Mouse (Mus musculus) embryonic facial prominence, embryonic 10.5 days (tissue): Measurements from ENCODE around the gene Arhgap24. TPM values are rescaled to one million over a fixed set of nuclear protein-coding genes. Genes with fewer than 3 reads are reported as not detected.

Experiments
- DNase-seq: peaks from one replicate; pipeline ENCODE4 v3.0.0-alpha.2; 2017; ENCODE audit warnings: low spot score
- H3K27ac ChIP-seq: fragments of 300-500 bp; sonication (generic); replicated peaks from 2 replicates; pipeline ENCODE4 v1.5.1; 2016; ENCODE audit warnings: mild to moderate bottlenecking
- H3K27me3 ChIP-seq: fragments of 300-500 bp; sonication (generic); replicated peaks from 2 replicates; pipeline ENCODE4 v1.6.1; 2016; ENCODE audit warnings: low read depth, mild to moderate bottlenecking; ENCODE audit not compliant: poor library complexity, severe bottlenecking
- H3K36me3 ChIP-seq: fragments of 300-500 bp; sonication (generic); replicated peaks from 2 replicates; pipeline ENCODE4 v1.6.1; 2016; ENCODE audit warnings: mild to moderate bottlenecking, moderate library complexity
- H3K4me1 ChIP-seq: fragments of 300-500 bp; sonication (generic); 2 replicates; pipeline ENCODE4 v1.6.1; 2016
- H3K4me3 ChIP-seq: fragments of 300-500 bp; sonication (generic); 2 replicates; pipeline ENCODE4 v1.5.1; 2016; ENCODE audit warnings: mild to moderate bottlenecking, moderate library complexity
- H3K9me3 ChIP-seq: fragments of 300-500 bp; sonication (generic); 2 replicates; pipeline ENCODE4 v1.6.1; 2016; ENCODE audit warnings: mild to moderate bottlenecking
- WGBS: fragments of 180-500 bp; shearing (Covaris S2); methylation state at CpG from one replicate; pipeline ENCODE4 v1.1.7; 2016; 5-methylcytosine and 5-hydroxymethylcytosine counted together
- polyA plus RNA-seq: library from polyadenylated mRNA; unstranded; fragments of >200 nt; fragmentation: Nextera tagmentation; extraction: Ambion mirVana; gene quantifications from 2 replicates; pipeline ENCODE4 v1.2.1, GENCODE M21; 2016

Gene Arhgap24
- polyA plus RNA-seq, 1 experiment from 2014 or later, result 8.4 TPM

GRCm38 (mm10) chr5:102767822-102768221 is 286.6 kb downstream of the Arhgap24 start:
- peaks cover 5% of the 10 kb centered on the region for H3K4me1 ChIP-seq
- no peaks in the 10 kb centered on the region for H3K9me3 ChIP-seq
- WGBS, result 84% methylated on average over 7 of the region's 7 CpGs
- no peaks in the 10 kb centered on the region for H3K27me3 ChIP-seq
- H3K4me3 ChIP-seq, result no peak overlapping the region
- no peaks in the 10 kb centered on the region for H3K36me3 ChIP-seq
- no peak for DNase-seq
- no peak overlapping the region for H3K27ac ChIP-seq

- WGBS, result 71% methylated on average over 12 of the region's 12 CpGs
- DNase-seq, result no peak
- no peaks in the 10 kb centered on the region for H3K36me3 ChIP-seq
- H3K4me3 ChIP-seq, result no peak overlapping the region
- H3K27ac ChIP-seq, result no peak overlapping the region
- peaks cover 5% of the 10 kb centered on the region for H3K4me1 ChIP-seq
- H3K9me3 ChIP-seq, result no peaks in the 10 kb centered on the region
- no peaks in the 10 kb centered on the region for H3K27me3 ChIP-seq
Observed at GRCm38 (mm10) chr5:102768385-102769080, 287.3 kb downstream of the Arhgap24 start.

GRCm38 (mm10) chr5:102770611-102771010 is 289.4 kb downstream of the Arhgap24 start:
- no peaks in the 10 kb centered on the region for H3K9me3 ChIP-seq
- no peaks in the 10 kb centered on the region for H3K27me3 ChIP-seq
- 83% methylated on average over 7 of the region's 7 CpGs for WGBS

GRCm38 (mm10) chr5:102774500-102774899 is 293.3 kb downstream of the Arhgap24 start:
- WGBS, result 51% methylated on average over 4 of the region's 4 CpGs
- no peaks in the 10 kb centered on the region for H3K36me3 ChIP-seq
- no peak overlapping the region for H3K27ac ChIP-seq
- H3K27me3 ChIP-seq, result no peaks in the 10 kb centered on the region
- no peak overlapping the region for H3K4me3 ChIP-seq
- H3K4me1 ChIP-seq, result peaks cover 8% of the 10 kb centered on the region
- no peak for DNase-seq
- H3K9me3 ChIP-seq, result no peaks in the 10 kb centered on the region

More at GRCm38 (mm10) chr5:102770611-102771010, 289.4 kb downstream of the Arhgap24 start:
- no peak overlapping the region for H3K27ac ChIP-seq
- H3K36me3 ChIP-seq, result no peaks in the 10 kb centered on the region
- peaks cover 14% of the 10 kb centered on the region for H3K4me1 ChIP-seq
- DNase-seq, result no peak
- H3K4me3 ChIP-seq, result no peak overlapping the region

- DNase-seq, result no peak
- H3K27me3 ChIP-seq, result no peaks in the 10 kb centered on the region
- 92% methylated on average over 9 of the region's 9 CpGs for WGBS
Observed at GRCm38 (mm10) chr5:102777255-102777654, 296.1 kb downstream of the Arhgap24 start.

GRCm38 (mm10) chr5:102777852-102778251 is 296.7 kb downstream of the Arhgap24 start:
- 89% methylated on average over 9 of the region's 9 CpGs for WGBS
- DNase-seq, result no peak
- no peak overlapping the region for H3K4me3 ChIP-seq
- H3K4me1 ChIP-seq, result peaks cover 8% of the 10 kb centered on the region
- H3K27ac ChIP-seq, result no peak overlapping the region
- no peaks in the 10 kb centered on the region for H3K36me3 ChIP-seq
- H3K9me3 ChIP-seq, result no peaks in the 10 kb centered on the region
- no peaks in the 10 kb centered on the region for H3K27me3 ChIP-seq

More at GRCm38 (mm10) chr5:102777255-102777654, 296.1 kb downstream of the Arhgap24 start:
- H3K9me3 ChIP-seq, result no peaks in the 10 kb centered on the region
- no peaks in the 10 kb centered on the region for H3K36me3 ChIP-seq
- peaks cover 8% of the 10 kb centered on the region for H3K4me1 ChIP-seq
- no peak overlapping the region for H3K27ac ChIP-seq
- H3K4me3 ChIP-seq, result no peak overlapping the region

GRCm38 (mm10) chr5:102778253-102778652 is 297.1 kb downstream of the Arhgap24 start:
- no peaks in the 10 kb centered on the region for H3K36me3 ChIP-seq
- peaks cover 8% of the 10 kb centered on the region for H3K4me1 ChIP-seq
- no peaks in the 10 kb centered on the region for H3K27me3 ChIP-seq
- no peak for DNase-seq
- 82% methylated on average over 5 of the region's 5 CpGs for WGBS
- H3K27ac ChIP-seq, result no peak overlapping the region
- no peak overlapping the region for H3K4me3 ChIP-seq
- no peaks in the 10 kb centered on the region for H3K9me3 ChIP-seq

GRCm38 (mm10) chr5:102783585-102783984 is 302.4 kb downstream of the Arhgap24 start:
- no peak overlapping the region for H3K27ac ChIP-seq
- no peaks in the 10 kb centered on the region for H3K4me1 ChIP-seq
- no peaks in the 10 kb centered on the region for H3K9me3 ChIP-seq
- no peaks in the 10 kb centered on the region for H3K36me3 ChIP-seq
- DNase-seq, result no peak
- H3K4me3 ChIP-seq, result no peak overlapping the region
- H3K27me3 ChIP-seq, result no peaks in the 10 kb centered on the region
- WGBS, result 72% methylated on average over 4 of the region's 4 CpGs

- Histone ChIP-seq H3K27ac (no peak overlapping the region), H3K36me3 (no peaks in the 10 kb centered on the region), H3K27me3 (no peaks in the 10 kb centered on the region), H3K9me3 (no peaks in the 10 kb centered on the region), H3K4me1 (no peaks in the 10 kb centered on the region; the same call in 1 of the 2 replicates), H3K4me3 (no peak overlapping the region)
- no peak for DNase-seq
- 66% methylated on average over 2 of the region's 2 CpGs for WGBS
Observed at GRCm38 (mm10) chr5:102786123-102786522, 304.9 kb downstream of the Arhgap24 start.

GRCm38 (mm10) chr5:102788437-102788836 is 307.2 kb downstream of the Arhgap24 start:
- no peaks in the 10 kb centered on the region for H3K27me3 ChIP-seq
- H3K4me3 ChIP-seq, result no peak overlapping the region
- no peak overlapping the region for H3K27ac ChIP-seq
- H3K9me3 ChIP-seq, result no peaks in the 10 kb centered on the region
- H3K36me3 ChIP-seq, result no peaks in the 10 kb centered on the region
- no peak for DNase-seq
- no peaks in the 10 kb centered on the region; the same call in 1 of the 2 replicates for H3K4me1 ChIP-seq
- 83% methylated on average over 3 of the region's 3 CpGs for WGBS

GRCm38 (mm10) chr5:102791273-102791672 is 310.1 kb downstream of the Arhgap24 start:
- Histone ChIP-seq H3K4me1 (no peaks in the 10 kb centered on the region; the same call in 1 of the 2 replicates), H3K27ac (no peak overlapping the region), H3K27me3 (no peaks in the 10 kb centered on the region), H3K9me3 (no peaks in the 10 kb centered on the region), H3K4me3 (no peak overlapping the region), H3K36me3 (no peaks in the 10 kb centered on the region)
- DNase-seq, result no peak
- WGBS, result 60% methylated on average over 4 of the region's 4 CpGs

- Histone ChIP-seq H3K36me3 (no peaks in the 10 kb centered on the region), H3K4me3 (no peak overlapping the region), H3K9me3 (no peaks in the 10 kb centered on the region), H3K27ac (no peak overlapping the region), H3K4me1 (no peaks in the 10 kb centered on the region; the same call in 1 of the 2 replicates), H3K27me3 (no peaks in the 10 kb centered on the region)
- WGBS, result 86% methylated on average over 11 of the region's 11 CpGs
- no peak for DNase-seq
Observed at GRCm38 (mm10) chr5:102793536-102793935, 312.3 kb downstream of the Arhgap24 start.

GRCm38 (mm10) chr5:102801469-102801868 is 320.3 kb downstream of the Arhgap24 start:
- 84% methylated on average over 3 of the region's 3 CpGs for WGBS
- DNase-seq, result no peak
- Histone ChIP-seq H3K36me3 (no peaks in the 10 kb centered on the region), H3K4me1 (peaks cover 10% of the 10 kb centered on the region), H3K9me3 (no peaks in the 10 kb centered on the region), H3K27me3 (no peaks in the 10 kb centered on the region), H3K4me3 (no peak overlapping the region), H3K27ac (no peak overlapping the region)
